Mouse (Mus musculus): Measurements from ENCODE around the gene Cwc15. TPM values are rescaled to one million over a fixed set of nuclear protein-coding genes. Genes with fewer than 3 reads are reported as not detected.

The Cwc15 gene
- polyA plus RNA-seq, 1 experiment from 2014 or later: 58.2 TPM

- Histone ChIP-seq H3K9me3 (replicated peaks; ENCODE audit: control insufficient read depth, low read length) (no peaks in the 10 kb centered on the region), H3K27me3 (ENCODE audit: control insufficient read depth, insufficient read depth, low read depth, low read length) (no peaks in the 10 kb centered on the region), H3K36me3 (ENCODE audit: control insufficient read depth, insufficient read depth) (no peaks in the 10 kb centered on the region; the same call in 1 of the 2 replicates), H3K27ac (ENCODE audit: low read length) (no peak overlapping the region), H3K4me2 (ENCODE audit: low read depth, low read length) (no peak overlapping the region), H3K4me3 (ENCODE audit: low read depth, low read length) (no peak overlapping the region), H3K9ac (ENCODE audit: low read depth, low read length) (no peak overlapping the region), H3K4me1 (ENCODE audit: control insufficient read depth, low read depth, low read length) (no peaks in the 10 kb centered on the region)
- ATAC-seq (ENCODE audit: low read depth): no peak
- 45% methylated on average over 9 of the region's 9 CpGs for WGBS (ENCODE audit: insufficient replicate concordance)
Observed at GRCm38 (mm10) chr9:14544034-14544757, 43.8 kb downstream of the Cwc15 start.

- Histone ChIP-seq H3K9ac (ENCODE audit: low read depth, low read length) (no peak overlapping the region), H3K27me3 (ENCODE audit: control insufficient read depth, insufficient read depth, low read depth, low read length) (no peaks in the 10 kb centered on the region), H3K4me1 (ENCODE audit: control insufficient read depth, low read depth, low read length) (no peaks in the 10 kb centered on the region), H3K4me3 (ENCODE audit: low read depth, low read length) (no peak overlapping the region), H3K27ac (ENCODE audit: low read length) (no peak overlapping the region), H3K4me2 (ENCODE audit: low read depth, low read length) (no peak overlapping the region), H3K36me3 (ENCODE audit: control insufficient read depth, insufficient read depth) (no peaks in the 10 kb centered on the region), H3K9me3 (replicated peaks; ENCODE audit: control insufficient read depth, low read length) (no peaks in the 10 kb centered on the region)
- ATAC-seq (ENCODE audit: low read depth): no peak
- 56% methylated on average over 12 of the region's 12 CpGs for WGBS (ENCODE audit: insufficient replicate concordance)
Observed at GRCm38 (mm10) chr9:14547584-14548365, 47.4 kb downstream of the Cwc15 start.

- H3K4me2 ChIP-seq (ENCODE audit: low read depth, low read length): no peak overlapping the region
- no peaks in the 10 kb centered on the region for H3K9me3 ChIP-seq (replicated peaks; ENCODE audit: control insufficient read depth, low read length)
- H3K9ac ChIP-seq (ENCODE audit: low read depth, low read length): no peak overlapping the region
- H3K36me3 ChIP-seq (ENCODE audit: control insufficient read depth, insufficient read depth): no peaks in the 10 kb centered on the region
- no peak overlapping the region for H3K27ac ChIP-seq (ENCODE audit: low read length)
- no peaks in the 10 kb centered on the region for H3K4me1 ChIP-seq (ENCODE audit: control insufficient read depth, low read depth, low read length)
- no peak for ATAC-seq (ENCODE audit: low read depth)
- no peak overlapping the region for H3K4me3 ChIP-seq (ENCODE audit: low read depth, low read length)
- 52% methylated on average over 11 of the region's 11 CpGs for whole genome bisulfite sequencing (ENCODE audit: insufficient replicate concordance)
- no peaks in the 10 kb centered on the region for H3K27me3 ChIP-seq (ENCODE audit: control insufficient read depth, insufficient read depth, low read depth, low read length)
Observed at GRCm38 (mm10) chr9:14548366-14548761, 47.9 kb downstream of the Cwc15 start.

- Histone ChIP-seq H3K4me1 (ENCODE audit: control insufficient read depth, low read depth, low read length) (no peaks in the 10 kb centered on the region), H3K9me3 (replicated peaks; ENCODE audit: control insufficient read depth, low read length) (no peaks in the 10 kb centered on the region), H3K27me3 (ENCODE audit: control insufficient read depth, insufficient read depth, low read depth, low read length) (no peaks in the 10 kb centered on the region), H3K9ac (ENCODE audit: low read depth, low read length) (no peak overlapping the region), H3K4me2 (ENCODE audit: low read depth, low read length) (no peak overlapping the region), H3K36me3 (ENCODE audit: control insufficient read depth, insufficient read depth) (no peaks in the 10 kb centered on the region), H3K4me3 (ENCODE audit: low read depth, low read length) (no peak overlapping the region), H3K27ac (ENCODE audit: low read length) (no peak overlapping the region)
- no peak for ATAC-seq (ENCODE audit: low read depth)
- WGBS (ENCODE audit: insufficient replicate concordance): 72% methylated on average over 10 of the region's 10 CpGs
Observed at GRCm38 (mm10) chr9:14558332-14558731, 57.9 kb downstream of the Cwc15 start.

GRCm38 (mm10) chr9:14559430-14559829, 59.0 kb downstream of the Cwc15 start:
- Histone ChIP-seq H3K4me3 (ENCODE audit: low read depth, low read length) (no peak overlapping the region), H3K9ac (ENCODE audit: low read depth, low read length) (no peak overlapping the region), H3K4me2 (ENCODE audit: low read depth, low read length) (no peak overlapping the region), H3K27me3 (ENCODE audit: control insufficient read depth, insufficient read depth, low read depth, low read length) (no peaks in the 10 kb centered on the region), H3K9me3 (replicated peaks; ENCODE audit: control insufficient read depth, low read length) (no peaks in the 10 kb centered on the region), H3K4me1 (ENCODE audit: control insufficient read depth, low read depth, low read length) (no peaks in the 10 kb centered on the region), H3K27ac (ENCODE audit: low read length) (no peak overlapping the region), H3K36me3 (ENCODE audit: control insufficient read depth, insufficient read depth) (no peaks in the 10 kb centered on the region)
- no peak for ATAC-seq (ENCODE audit: low read depth)
- 32% methylated on average over 10 of the region's 10 CpGs for WGBS (ENCODE audit: insufficient replicate concordance)

GRCm38 (mm10) chr9:14559996-14560395, 59.6 kb downstream of the Cwc15 start:
- no peak for ATAC-seq (ENCODE audit: low read depth)
- Histone ChIP-seq H3K9ac (ENCODE audit: low read depth, low read length) (no peak overlapping the region), H3K36me3 (ENCODE audit: control insufficient read depth, insufficient read depth) (no peaks in the 10 kb centered on the region), H3K4me2 (ENCODE audit: low read depth, low read length) (no peak overlapping the region), H3K9me3 (replicated peaks; ENCODE audit: control insufficient read depth, low read length) (no peaks in the 10 kb centered on the region), H3K4me1 (ENCODE audit: control insufficient read depth, low read depth, low read length) (no peaks in the 10 kb centered on the region), H3K27me3 (ENCODE audit: control insufficient read depth, insufficient read depth, low read depth, low read length) (no peaks in the 10 kb centered on the region), H3K27ac (ENCODE audit: low read length) (no peak overlapping the region), H3K4me3 (ENCODE audit: low read depth, low read length) (no peak overlapping the region)
- 72% methylated on average over 9 of the region's 9 CpGs for WGBS (ENCODE audit: insufficient replicate concordance)

Other genes with a start within 250 kb of the Cwc15 start
- 1.5 and 1.8 TPM in 2 replicates for gene Sesn3, start 225.6 kb upstream of the Cwc15 start, polyA plus RNA-seq (2015; fragmentation: Nextera tagmentation; extraction: Ambion mirVana)
- gene Endod1, start 119.1 kb upstream of the Cwc15 start, polyA plus RNA-seq (2015; fragmentation: Nextera tagmentation; extraction: Ambion mirVana): 36.6 and 36.7 TPM in 2 replicates
- gene Kdm4d, start 135 bp upstream of the Cwc15 start, polyA plus RNA-seq (2015; fragmentation: Nextera tagmentation; extraction: Ambion mirVana): 0.02 TPM in 1 of 2 replicates, not detected in the other
- gene Amotl1, start 144.4 kb downstream of the Cwc15 start, polyA plus RNA-seq (2015; fragmentation: Nextera tagmentation; extraction: Ambion mirVana): 1.7 and 2.4 TPM in 2 replicates
- gene Piwil4, start 240.1 kb downstream of the Cwc15 start, polyA plus RNA-seq (2015; fragmentation: Nextera tagmentation; extraction: Ambion mirVana): 0.02 and 0.05 TPM in 2 replicates